Mouse (Mus musculus) G1E-ER4 (cell line): Measurements from ENCODE around the gene Cdc25b. TPM values are rescaled to one million over a fixed set of nuclear protein-coding genes. Genes with fewer than 3 reads are reported as not detected.

ENCODE experiments used
- GATA1 ChIP-seq: IDR thresholded peaks from one replicate; pipeline ENCODE4 v1.8.0; 2012; ENCODE audit warnings: low read length, inconsistent platforms
- polyA plus RNA-seq: library from polyadenylated mRNA; stranded (reverse); fragments of >175 nt; gene quantifications from 2 replicates; pipeline ENCODE4 v1.2.3, GENCODE M21; 2012

The Cdc25b gene
- polyA plus RNA-seq, 1 experiment: 11.2 TPM

DNA sequence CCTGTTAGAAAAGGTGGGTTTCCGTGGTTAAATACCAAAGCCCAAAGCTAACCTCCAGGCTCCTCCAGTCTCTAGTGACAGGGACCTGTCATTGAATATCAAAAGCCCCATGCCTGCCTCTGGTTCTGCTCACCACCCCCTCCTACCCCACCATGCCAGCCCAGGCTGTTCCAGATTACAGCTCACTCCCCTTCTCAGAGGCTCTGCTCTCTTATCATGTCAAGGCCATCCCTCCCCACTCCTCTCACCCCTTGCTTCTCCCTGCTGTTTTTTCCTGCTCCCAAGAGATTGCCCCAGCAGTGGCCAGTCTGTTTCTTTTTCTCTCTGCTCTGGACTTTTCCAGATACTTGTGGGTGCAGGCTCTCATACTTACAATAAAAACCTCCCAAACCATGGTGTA, 36.8 kb downstream of the Cdc25b start:
- TF ChIP-seq GATA1: no peak

- no peak for TF ChIP-seq GATA1
Observed at GRCm38 (mm10) chr2:131225178-131225577, 38.4 kb downstream of the Cdc25b start.

DNA sequence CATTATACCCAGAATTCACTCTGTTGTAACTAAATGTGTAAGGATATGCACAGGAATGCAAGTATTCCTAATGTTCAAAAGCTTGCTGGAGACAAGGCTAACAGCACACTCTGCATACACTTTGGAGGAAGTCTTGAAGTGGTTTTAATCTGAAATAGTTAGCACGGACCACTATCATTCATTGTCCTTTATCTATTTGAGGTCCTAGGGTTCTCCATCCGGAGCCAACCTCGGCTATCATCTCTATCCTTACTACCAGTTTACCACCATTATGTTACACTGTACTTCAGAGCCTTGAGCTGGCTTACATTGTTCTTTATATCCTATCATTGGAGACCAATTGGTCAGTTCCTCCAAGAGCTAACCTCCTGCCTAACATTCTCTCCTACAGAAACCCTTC, 40.5 kb downstream of the Cdc25b start:
- TF ChIP-seq GATA1: no peak

- TF ChIP-seq GATA1: no peak
Observed at GRCm38 (mm10) chr2:131232558-131232957, 45.8 kb downstream of the Cdc25b start.

DNA sequence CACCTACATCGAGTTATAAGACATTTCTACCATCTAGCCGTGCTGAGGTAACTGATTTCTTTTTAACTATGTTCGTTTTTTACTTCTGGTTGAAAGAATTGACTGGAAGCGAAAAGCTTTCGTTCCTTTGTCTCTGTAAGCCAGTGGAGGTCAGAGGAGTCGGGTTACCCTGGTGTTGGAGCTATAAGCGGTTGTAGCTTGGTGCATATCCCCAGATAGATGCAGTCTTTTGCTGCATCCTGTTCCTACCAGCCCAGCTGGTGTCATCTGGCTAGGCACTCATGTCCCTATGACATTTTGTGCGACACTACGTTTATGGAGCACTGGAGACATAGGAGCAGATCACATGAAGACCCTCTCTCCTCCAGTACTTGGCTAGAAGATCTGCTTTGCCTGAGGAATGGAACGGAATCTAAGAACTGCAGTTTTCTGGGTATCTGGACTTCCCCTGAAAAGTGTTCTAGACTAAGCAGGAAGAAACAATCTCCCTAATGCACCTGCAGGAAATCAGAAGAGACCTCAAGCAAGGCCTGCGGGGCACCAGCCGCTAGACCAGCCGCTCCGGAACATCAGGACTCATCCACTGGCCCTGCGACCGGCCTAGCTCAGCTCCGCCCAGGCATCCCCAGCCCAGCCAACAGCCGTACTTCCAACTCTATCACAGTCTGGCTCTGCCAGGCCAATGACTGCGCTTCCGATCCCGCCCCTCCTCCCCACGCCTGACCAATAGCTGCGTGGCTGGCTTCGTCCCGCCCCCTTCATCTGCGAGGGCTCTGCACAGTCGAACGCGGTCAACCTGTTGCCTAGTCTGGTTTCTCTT, 46.8 kb downstream of the Cdc25b start, which contains the start of gene Mavs:
Gene Mavs (plus strand): TSS at position 757 of the 820 bp plus-strand sequence.
- TF ChIP-seq GATA1: no peak

DNA sequence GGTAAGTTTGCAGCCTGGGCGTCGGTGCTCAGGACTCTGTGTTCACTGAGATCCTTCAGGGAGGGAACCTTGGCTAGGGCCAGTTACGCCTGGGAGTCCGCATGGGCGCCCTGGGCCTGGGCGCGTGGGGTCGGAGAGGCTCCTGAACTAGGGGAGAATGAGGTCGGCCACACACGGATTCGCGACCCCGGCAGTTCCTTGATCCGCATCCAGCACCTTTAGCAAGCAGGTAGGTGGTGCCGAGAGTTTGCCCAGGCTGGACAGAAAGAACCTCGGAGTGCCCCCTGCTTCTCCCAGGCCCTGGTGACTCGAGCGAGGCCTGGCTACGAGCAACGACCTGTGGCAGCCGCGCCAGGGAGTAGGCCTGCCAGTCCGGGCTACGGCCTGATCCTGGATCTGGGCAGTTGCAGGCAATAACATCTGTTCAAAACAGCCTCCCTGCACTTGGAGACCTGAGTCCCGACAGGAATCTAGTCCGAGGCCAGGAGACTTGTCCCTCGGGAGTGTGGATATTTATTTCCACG, 47.4 kb downstream of the Cdc25b start:
- no peak for TF ChIP-seq GATA1

GRCm38 (mm10) chr2:131234970-131235635, 48.4 kb downstream of the Cdc25b start:
- TF ChIP-seq GATA1: no peak

DNA sequence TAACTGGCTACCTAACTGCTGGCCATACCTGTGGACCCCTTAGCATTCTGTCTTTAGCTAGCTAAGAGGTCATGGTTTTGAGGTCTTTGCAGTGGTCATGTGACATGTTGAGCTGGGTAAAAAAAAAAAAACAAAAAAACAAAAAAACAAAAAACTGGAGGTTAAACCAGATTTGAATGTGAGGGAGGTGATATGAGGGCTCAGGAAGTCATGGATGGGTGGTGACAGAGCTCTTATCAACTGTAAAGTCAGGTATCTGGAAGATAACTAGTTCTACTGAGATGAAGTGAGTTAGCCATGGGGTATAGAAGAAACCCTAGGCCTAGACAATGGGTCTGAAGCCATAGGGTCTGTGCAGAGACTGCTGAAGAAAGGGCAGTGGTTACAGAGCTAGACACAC, 55.4 kb downstream of the Cdc25b start:
- TF ChIP-seq GATA1: no peak

- no peak for TF ChIP-seq GATA1
Observed at GRCm38 (mm10) chr2:131242929-131243328, 56.2 kb downstream of the Cdc25b start.

Other genes with a start within 250 kb of the Cdc25b start
- gene Gfra4, start 143.9 kb upstream of the Cdc25b start, polyA plus RNA-seq: not detected in 2 replicates
- not detected in 2 replicates for gene Adam33, start 123.1 kb upstream of the Cdc25b start, polyA plus RNA-seq
- gene Siglec1, start 100.2 kb upstream of the Cdc25b start, polyA plus RNA-seq: 0.01 and 0.02 TPM in 2 replicates
- gene Hspa12b, start 59.7 kb upstream of the Cdc25b start, polyA plus RNA-seq: 7.8 and 9.9 TPM in 2 replicates
- not detected in 2 replicates for gene Gm11037, start 53.5 kb upstream of the Cdc25b start, polyA plus RNA-seq
- gene 1700037H04Rik, start 26.9 kb upstream of the Cdc25b start, polyA plus RNA-seq: 208 and 285 TPM in 2 replicates
- gene Cenpb, start 6.9 kb upstream of the Cdc25b start, polyA plus RNA-seq: 77.0 and 84.2 TPM in 2 replicates
- gene Spef1, start 333 bp downstream of the Cdc25b start, polyA plus RNA-seq: 1.3 and 1.6 TPM in 2 replicates
- gene Ap5s1, start 20.1 kb downstream of the Cdc25b start, polyA plus RNA-seq: 1.7 and 6.7 TPM in 2 replicates
- gene Mavs, start 47.1 kb downstream of the Cdc25b start, polyA plus RNA-seq: 7.8 and 18.4 TPM in 2 replicates
- gene Pank2, start 75.5 kb downstream of the Cdc25b start, polyA plus RNA-seq: 19.7 and 31.2 TPM in 2 replicates
- gene Rnf24, start 165.9 kb downstream of the Cdc25b start, polyA plus RNA-seq: 0.77 and 0.82 TPM in 2 replicates